Mouse (Mus musculus): ENCODE data around the gene Slc5a10.

Gene Slc5a10

DNA sequence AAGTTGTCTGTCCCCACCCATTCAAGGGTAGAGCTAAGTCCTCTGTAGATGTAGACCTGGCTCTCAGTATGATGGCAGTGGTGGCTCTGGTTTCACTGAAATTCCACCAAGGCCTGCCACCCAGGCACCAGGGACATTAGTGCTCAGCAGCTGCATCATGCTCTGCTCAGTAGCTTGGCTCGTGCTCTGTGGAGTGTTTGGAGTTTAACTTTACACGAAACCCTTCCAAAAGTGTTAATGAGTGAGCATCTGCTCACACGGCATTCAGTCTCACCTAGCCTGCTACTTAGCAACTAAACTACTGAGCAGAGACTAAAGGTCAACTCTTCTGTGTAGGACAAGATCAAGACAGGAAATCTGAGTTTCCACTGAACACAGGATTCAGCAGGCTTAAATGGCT lies at the start of gene Slc5a10:
Gene Slc5a10, minus strand, starts transcription at position 191 of the 400 bp plus-strand sequence.
- DNase-seq, result no peak

GRCm38 (mm10) chr11:61761584-61762407 lies 41.2 kb upstream of the Slc5a10 start, which contains the start of gene Prpsap2:
Gene Prpsap2 (minus strand): TSS chr11:61762088.
- DNase-seq, result peak; percentile 99

DNA sequence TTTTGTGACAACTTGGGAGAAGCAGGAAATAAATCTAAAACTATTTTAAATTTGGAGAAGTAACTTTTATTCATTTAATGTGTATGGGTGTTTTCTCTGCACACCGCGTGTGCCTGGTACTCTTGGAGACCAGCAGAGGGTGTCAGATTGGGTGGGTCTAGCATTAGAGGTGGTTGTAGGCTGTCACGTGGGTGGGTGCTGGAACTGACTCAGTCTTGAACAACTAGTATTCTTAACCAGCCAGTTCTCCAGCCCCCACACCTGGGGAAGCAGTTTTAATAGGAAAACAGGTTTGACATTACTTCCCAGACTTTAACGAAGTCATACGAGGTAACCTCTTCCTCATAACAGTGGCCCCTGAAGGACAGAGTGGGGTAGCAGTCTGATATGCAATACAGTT lies 39.9 kb upstream of the Slc5a10 start:
- no peak for DNase-seq

GRCm38 (mm10) chr11:61757151-61757550 lies 36.5 kb upstream of the Slc5a10 start:
- no peak for DNase-seq

GRCm38 (mm10) chr11:61751612-61752011 lies 31.0 kb upstream of the Slc5a10 start:
- no peak for DNase-seq

- no peak for DNase-seq
Measured at GRCm38 (mm10) chr11:61747161-61747560, 26.5 kb upstream of the Slc5a10 start.

GRCm38 (mm10) chr11:61745781-61746180 lies 25.2 kb upstream of the Slc5a10 start:
- no peak for DNase-seq

- DNase-seq, result no peak
Measured at GRCm38 (mm10) chr11:61744460-61744859, 23.8 kb upstream of the Slc5a10 start.

- no peak for DNase-seq
Measured at GRCm38 (mm10) chr11:61743768-61744167, 23.1 kb upstream of the Slc5a10 start.

DNA sequence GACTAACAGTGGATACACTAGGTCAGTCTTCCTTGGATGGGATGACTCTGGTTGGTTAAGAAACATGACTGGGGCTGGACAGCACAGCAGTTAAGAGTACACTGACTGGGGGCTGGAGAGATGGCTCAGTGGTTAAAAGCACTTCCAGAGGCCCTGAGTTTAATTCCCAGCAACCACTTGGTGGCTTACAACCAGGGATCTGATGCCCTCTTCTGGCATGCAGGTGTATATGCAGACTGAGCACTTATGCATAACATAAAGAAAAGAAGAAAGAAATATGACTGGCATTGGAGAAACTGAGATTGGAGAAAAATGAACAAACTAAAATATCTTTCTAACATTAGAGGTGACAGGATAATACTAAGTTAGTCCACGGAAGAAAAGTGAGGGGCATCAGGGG lies 19.9 kb upstream of the Slc5a10 start:
- no peak for DNase-seq

DNA sequence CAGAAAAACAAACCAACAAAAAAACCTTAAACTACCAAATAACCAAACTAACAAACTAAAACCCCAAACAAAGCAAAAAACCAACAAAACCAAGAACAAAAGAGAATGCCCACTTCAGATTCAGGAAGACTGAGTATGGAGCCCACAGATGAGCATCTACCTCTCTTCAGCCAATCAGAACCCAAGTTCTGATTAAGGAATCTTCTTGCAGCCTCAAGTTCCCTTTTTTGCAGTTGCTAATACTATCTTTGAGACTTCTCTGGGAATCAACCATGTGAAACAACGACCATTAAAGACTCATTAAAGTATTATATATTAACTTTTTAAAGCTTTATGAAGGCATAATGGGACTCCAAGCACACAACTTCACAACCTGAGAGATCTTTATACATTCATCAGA lies 16.7 kb upstream of the Slc5a10 start:
- no peak for DNase-seq

DNA sequence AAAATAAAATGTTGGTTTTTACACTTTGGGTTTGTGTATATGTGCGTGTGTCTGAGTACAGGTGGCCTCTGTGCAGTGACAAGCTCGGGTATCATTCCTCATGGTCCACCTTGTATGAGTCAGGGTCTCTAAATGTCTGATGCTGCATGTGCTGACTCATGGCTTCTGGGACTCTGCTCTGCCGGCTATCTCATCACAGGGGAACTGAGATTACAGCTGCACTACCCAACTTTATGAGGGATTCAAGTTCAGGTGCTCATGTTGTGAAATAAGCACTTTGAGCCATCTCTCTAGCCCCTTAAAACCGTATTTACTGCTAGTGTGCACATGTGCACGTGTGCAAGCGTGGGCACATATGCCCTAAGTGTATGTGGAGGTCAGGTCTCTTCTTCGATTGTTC lies 12.0 kb upstream of the Slc5a10 start:
- DNase-seq, result no peak

DNA sequence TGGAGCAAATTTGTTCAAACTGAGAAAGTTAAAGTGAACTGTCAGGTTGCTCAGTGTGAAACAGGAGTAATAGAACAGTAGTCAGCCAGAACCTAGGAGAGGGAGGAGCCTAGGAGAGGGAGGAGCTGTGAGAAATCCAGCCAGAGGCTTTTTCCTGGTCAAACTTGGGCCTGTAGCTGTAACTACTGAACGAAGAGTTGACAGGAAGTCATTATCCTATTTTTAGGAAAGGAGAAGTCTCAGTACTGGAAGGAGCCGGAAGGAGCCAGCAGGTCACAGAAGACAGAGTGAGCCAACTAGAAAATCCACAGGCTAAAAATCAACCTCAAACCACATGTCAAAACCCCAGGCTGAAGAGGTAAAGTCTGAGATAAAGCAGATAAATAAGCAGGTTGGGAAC lies 7.4 kb upstream of the Slc5a10 start:
- no peak for DNase-seq

- DNase-seq, result no peak
Measured at GRCm38 (mm10) chr11:61722077-61722476, 1.5 kb upstream of the Slc5a10 start.

DNA sequence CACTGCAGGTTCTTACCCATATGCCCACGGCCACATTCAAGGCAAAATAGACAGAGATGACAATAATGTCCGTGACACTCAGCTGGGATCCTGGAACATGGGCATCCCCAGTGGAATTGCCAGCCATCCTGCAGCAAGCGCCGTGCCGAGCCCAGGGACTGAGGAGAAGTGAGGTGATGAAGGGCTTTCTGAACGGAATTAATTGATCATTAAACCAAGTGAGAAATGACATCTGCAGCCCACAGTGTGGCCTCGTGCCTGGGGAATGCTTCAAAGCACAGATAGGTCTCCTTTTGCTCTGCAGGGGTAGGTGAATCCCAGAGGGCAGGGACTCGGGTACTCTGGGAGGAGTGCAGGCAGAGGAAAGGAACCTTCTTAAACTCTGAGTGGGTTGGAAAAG lies 800 bp downstream of the Slc5a10 start:
- no peak for DNase-seq

- DNase-seq, result no peak
Measured at GRCm38 (mm10) chr11:61719387-61719786, 1.2 kb downstream of the Slc5a10 start.

GRCm38 (mm10) chr11:61717990-61718389 lies 2.6 kb downstream of the Slc5a10 start:
- DNase-seq, result no peak

DNA sequence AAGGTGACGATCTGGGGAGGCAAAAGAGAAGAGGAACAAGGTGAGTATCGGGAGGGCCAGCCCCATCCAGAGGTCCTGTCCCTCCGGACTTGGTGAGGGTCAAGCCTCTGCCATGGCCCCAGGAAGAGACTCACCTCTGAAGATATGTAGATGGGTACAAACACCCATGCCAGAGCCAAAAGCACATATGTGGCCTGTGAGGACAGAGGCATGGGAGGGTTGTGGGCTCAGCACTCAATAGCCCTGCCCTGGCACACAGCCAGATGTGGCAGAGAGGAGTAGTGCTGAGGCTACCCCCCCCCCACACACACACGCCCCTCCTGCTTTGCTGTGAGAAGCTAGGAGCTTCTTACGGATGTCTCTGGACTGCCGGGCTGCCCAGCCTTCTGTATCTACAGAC lies 5.5 kb downstream of the Slc5a10 start:
- DNase-seq, result no peak

- DNase-seq, result peak; percentile 76
Measured at GRCm38 (mm10) chr11:61714346-61715117, 6.1 kb downstream of the Slc5a10 start.

DNA sequence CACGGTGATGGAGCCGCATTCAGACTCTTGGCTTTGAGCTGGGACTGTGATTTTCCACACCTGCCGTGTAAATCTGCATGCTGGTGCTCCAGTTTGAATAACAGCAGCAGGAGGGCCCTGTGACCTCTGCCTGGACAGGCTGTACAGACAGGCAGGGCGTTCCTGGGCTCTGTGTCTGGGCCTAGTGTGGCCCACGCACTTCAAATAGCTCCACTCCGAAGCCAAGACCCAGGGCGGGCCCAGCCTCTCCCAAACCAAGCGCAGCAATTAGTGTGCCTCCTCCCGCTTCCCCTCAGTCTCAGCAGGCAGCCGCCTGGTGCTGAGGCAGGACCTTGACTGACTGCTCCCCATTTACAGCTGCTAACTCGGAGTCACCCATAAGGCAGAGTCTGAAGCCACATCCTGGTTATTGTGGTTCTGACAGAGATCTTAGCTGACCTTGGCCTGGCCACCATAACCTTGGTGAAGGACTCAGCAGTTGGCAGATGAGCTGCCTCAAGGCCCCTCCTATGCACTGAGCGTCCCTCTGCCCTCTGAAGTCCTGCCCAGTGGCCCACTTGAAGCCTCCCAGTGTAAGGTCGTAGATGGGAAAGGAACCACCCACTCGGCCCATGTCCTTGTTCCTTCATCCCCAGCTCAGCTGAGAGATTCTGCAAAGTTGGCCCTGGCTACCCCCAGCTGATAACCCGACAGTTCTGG lies 7.3 kb downstream of the Slc5a10 start:
- no peak for DNase-seq

DNA sequence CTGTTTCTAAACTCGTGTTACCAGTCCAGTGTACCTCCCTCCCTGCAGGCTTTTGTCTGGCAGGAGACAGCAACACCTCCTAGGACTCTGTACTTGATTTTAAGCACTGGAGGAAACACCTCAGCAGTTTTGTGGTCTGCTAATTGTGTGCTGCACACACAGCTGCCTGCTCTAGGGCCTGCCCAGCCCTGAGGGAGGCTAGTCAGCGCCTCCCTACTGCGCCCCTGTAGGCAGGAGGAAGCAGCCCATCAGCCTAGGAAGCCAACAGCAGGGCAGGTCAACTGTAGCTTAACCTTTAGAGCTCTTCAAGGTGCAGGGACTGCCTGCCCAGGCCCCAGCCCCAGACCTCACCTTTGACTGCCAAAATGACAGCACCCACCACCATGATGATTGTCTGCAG lies 11.7 kb downstream of the Slc5a10 start:
- no peak for DNase-seq

- DNase-seq, result no peak
Measured at GRCm38 (mm10) chr11:61706232-61706631, 14.4 kb downstream of the Slc5a10 start.

DNA sequence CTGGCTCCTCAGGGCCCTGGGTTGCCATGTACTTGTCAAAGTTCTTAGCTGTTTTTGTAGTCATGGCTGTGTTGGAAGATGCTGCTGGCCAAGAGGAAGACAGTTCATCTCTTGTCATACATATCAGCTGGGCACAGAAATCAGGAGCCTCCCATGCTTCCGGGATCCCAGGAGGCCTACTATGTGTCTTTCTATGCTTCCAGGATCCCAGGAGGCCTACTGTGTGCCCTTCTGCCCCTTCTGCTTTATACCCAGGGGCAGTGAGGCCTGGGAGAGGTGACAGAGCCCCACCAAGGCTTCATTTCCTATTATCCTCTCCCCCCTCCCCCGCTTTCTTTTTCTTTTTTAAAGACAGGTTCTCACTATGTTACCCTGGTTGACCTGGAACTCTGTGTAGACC lies 15.0 kb downstream of the Slc5a10 start:
- no peak for DNase-seq

DNA sequence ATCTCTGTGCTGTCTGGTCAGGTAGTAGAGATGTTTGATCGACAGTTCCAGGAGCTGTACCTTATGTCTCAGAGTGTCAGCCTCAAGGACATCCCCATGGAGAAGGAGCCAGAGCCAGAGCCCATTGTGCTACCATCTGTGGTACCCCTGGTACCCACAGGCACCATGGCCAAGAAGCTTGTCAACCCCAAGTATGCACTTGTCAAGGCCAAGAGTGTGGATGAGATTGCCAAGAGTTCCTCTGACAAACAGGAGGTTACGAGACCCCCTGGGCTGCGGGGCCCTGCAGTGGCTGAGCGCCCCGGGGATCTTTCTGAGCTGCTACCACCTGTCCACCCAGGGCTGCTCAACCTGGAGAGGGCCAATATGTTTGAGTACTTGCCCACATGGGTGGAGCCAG lies 18.1 kb downstream of the Slc5a10 start:
- no peak for DNase-seq

All from cerebellum, adult 11 months (tissue).